Mouse (Mus musculus) limb, embryonic 11.5 days (tissue): ENCODE results near the gene Hhat. TPM values are rescaled to one million over a fixed set of nuclear protein-coding genes. Genes with fewer than 3 reads are reported as not detected.

Experiments
- ATAC-seq: fragments of 200-750 bp; cut with Nextera tagmentation; 2 replicates; pipeline ENCODE4 v1.8.0; 2017; ENCODE audit warnings: low read depth; ENCODE audit not compliant: insufficient number of reproducible peaks, low FRiP score, low TSS enrichment
- DNase-seq: peaks from one replicate; pipeline ENCODE4 v3.0.0-alpha.2; 2015; ENCODE audit warnings: low spot score
- H3K27ac ChIP-seq: fragments of 300-500 bp; sonication (generic); replicated peaks from 2 replicates; pipeline ENCODE4 v1.5.1; 2014; ENCODE audit warnings: low read depth, mild to moderate bottlenecking, low read length
- H3K27me3 ChIP-seq: fragments of 300-500 bp; sonication (generic); 2 replicates; pipeline ENCODE4 v1.6.1; 2014; ENCODE audit warnings: mild to moderate bottlenecking, low read length, mixed read lengths; ENCODE audit not compliant: control insufficient read depth, insufficient read depth
- H3K36me3 ChIP-seq: fragments of 300-500 bp; sonication (generic); 2 replicates; pipeline ENCODE4 v1.6.1; 2014; ENCODE audit warnings: mild to moderate bottlenecking, low read length, moderate library complexity, mixed read lengths; ENCODE audit not compliant: control insufficient read depth, insufficient read depth
- H3K4me1 ChIP-seq: fragments of 300-500 bp; sonication (generic); 2 replicates; pipeline ENCODE4 v1.6.1; 2014; ENCODE audit warnings: low read length, mixed read lengths; ENCODE audit not compliant: control insufficient read depth, insufficient read depth
- H3K4me2 ChIP-seq: fragments of 300-500 bp; sonication (generic); 2 replicates; pipeline ENCODE4 v1.6.1; 2014; ENCODE audit warnings: low read depth, mild to moderate bottlenecking, moderate library complexity; ENCODE audit not compliant: severe bottlenecking
- H3K4me3 ChIP-seq: fragments of 300-500 bp; sonication (generic); 2 replicates; pipeline ENCODE4 v1.5.1; 2014; ENCODE audit warnings: low read depth, low read length
- H3K9ac ChIP-seq: fragments of 300-500 bp; sonication (generic); 2 replicates; pipeline ENCODE4 v1.6.1; 2014; ENCODE audit warnings: mild to moderate bottlenecking, low read length
- H3K9me3 ChIP-seq: fragments of 300-500 bp; sonication (generic); 2 replicates; pipeline ENCODE4 v1.6.1; 2016; ENCODE audit warnings: low read length; ENCODE audit not compliant: control insufficient read depth
- WGBS: fragments of 180-500 bp; shearing (Covaris S2); extraction: QIAGEN DNeasy Blood & Tissue Kit; methylation state at CpG from one replicate; pipeline ENCODE4 v1.1.7; 2014; 5-methylcytosine and 5-hydroxymethylcytosine counted together
- polyA plus RNA-seq: library from polyadenylated mRNA; unstranded; fragments of >200 nt; fragmentation: Nextera tagmentation; extraction: Ambion mirVana; gene quantifications from 2 replicates; pipeline ENCODE4 v1.2.1, GENCODE M21; 2014

Gene Hhat
- polyA plus RNA-seq, 1 experiment from 2014 or later = 16.6 TPM

DNA sequence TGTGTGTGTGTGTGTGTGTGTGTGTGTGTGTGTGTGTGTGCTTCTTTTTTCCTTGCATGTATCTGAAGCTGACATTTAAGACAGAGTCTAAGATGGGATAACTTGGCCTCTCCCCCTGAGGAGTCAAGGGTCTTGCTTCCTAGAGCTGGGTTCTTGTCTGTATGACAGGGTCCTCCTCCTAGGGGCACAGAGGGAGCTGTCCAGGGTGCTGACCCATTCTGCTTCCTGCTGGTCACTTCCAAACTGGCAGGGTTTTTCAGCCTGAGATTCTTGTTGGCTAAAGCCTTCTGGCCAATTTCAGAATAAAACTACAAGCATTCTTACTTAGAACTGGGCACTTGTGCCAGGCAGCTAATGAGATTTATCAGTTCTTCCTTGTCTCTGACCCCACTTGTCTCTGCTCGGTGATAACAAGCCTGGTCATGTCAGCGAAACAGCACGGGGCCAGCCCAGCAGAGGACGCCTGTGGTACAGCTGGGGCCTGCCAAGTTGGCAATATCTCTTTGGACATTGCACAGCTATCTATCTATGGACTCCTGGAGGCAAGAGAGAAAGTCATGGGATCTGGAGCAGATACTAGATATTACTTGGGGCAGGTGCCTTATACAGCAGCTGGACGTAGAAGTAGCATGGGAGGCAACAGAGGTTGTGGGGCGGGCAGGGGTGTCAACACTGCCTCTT lies 313.4 kb downstream of the Hhat start:
- Histone ChIP-seq H3K4me1 (0 out of 2 replicates have a peak, but pooled peaks cover 6% of the 10 kb centered on the region), H3K9me3 (no peaks in the 10 kb centered on the region), H3K27me3 (no peaks in the 10 kb centered on the region), H3K4me3 (no peak overlapping the region), H3K9ac (no peak overlapping the region), H3K27ac (no peak overlapping the region), H3K36me3 (no peaks in the 10 kb centered on the region), H3K4me2 (no peak overlapping the region)
- 84% methylated on average over 6 of the region's 6 CpGs for WGBS
- peak; percentile 90 for DNase-seq
- no peak for ATAC-seq

DNA sequence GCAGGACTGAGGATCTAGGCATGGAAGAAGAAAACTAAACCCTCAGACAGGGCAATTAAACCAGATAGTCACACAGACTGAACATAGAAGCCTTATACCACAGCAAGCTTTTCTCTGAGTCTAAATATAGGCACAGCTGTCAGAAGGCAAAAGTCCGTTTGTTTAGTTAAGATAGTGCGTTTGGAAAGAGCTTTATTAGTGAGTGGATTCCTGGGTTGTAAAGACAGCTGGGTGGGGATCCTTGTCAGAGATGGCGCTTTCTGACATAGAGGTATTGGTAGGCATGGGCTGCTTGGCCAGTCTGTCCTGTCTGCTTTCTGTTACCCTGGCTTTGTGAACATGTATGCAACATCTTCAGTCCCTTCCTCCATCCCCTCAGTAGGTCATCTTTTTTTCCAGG lies 314.0 kb downstream of the Hhat start:
- Histone ChIP-seq H3K9me3 (no peaks in the 10 kb centered on the region), H3K27ac (no peak overlapping the region), H3K27me3 (no peaks in the 10 kb centered on the region), H3K4me3 (no peak overlapping the region), H3K36me3 (no peaks in the 10 kb centered on the region), H3K9ac (no peak overlapping the region), H3K4me2 (no peak overlapping the region), H3K4me1 (0 out of 2 replicates have a peak, but pooled peaks cover 6% of the 10 kb centered on the region)
- no peak for ATAC-seq
- WGBS = 66% methylated on average over 3 of the region's 3 CpGs
- DNase-seq = no peak

GRCm38 (mm10) chr1:192454981-192455380 lies 316.0 kb downstream of the Hhat start:
- ATAC-seq (no peak), DNase-seq (no peak)
- Histone ChIP-seq H3K9ac (no peak overlapping the region), H3K27ac (no peak overlapping the region), H3K9me3 (no peaks in the 10 kb centered on the region), H3K4me1 (0 out of 2 replicates have a peak, but pooled peaks cover 6% of the 10 kb centered on the region), H3K36me3 (no peaks in the 10 kb centered on the region), H3K4me3 (no peak overlapping the region), H3K4me2 (no peak overlapping the region), H3K27me3 (no peaks in the 10 kb centered on the region)
- 68% methylated on average over 4 of the region's 4 CpGs for WGBS

DNA sequence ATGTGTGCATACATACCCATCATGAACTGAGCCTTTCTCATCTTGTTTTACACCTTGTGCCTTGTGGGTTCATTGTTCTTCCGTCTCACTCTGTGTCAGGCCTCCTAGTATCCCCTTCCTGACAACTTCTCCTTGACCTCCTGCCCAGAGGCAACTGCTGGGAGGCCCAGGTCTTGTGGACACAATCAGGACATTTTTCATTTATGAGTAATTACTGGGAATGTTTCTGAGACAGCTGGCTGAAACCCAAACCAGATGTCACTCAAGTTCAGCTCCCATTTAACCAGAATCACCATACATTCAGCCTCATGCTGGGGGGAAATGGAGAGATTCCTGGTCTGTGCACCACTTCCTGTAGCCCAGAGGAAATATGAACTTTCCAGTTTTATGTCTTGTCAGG lies 316.5 kb downstream of the Hhat start:
- H3K4me1 ChIP-seq = 0 out of 2 replicates have a peak, but pooled peaks cover 6% of the 10 kb centered on the region
- H3K27me3 ChIP-seq = no peaks in the 10 kb centered on the region
- H3K27ac ChIP-seq = no peak overlapping the region
- no peaks in the 10 kb centered on the region for H3K9me3 ChIP-seq
- H3K9ac ChIP-seq = no peak overlapping the region
- DNase-seq (no peak), ATAC-seq (no peak)
- H3K4me2 ChIP-seq = no peak overlapping the region
- no peak overlapping the region for H3K4me3 ChIP-seq
- no peaks in the 10 kb centered on the region for H3K36me3 ChIP-seq
- 10% methylated on average over 1 of the region's 1 CpGs for WGBS

DNA sequence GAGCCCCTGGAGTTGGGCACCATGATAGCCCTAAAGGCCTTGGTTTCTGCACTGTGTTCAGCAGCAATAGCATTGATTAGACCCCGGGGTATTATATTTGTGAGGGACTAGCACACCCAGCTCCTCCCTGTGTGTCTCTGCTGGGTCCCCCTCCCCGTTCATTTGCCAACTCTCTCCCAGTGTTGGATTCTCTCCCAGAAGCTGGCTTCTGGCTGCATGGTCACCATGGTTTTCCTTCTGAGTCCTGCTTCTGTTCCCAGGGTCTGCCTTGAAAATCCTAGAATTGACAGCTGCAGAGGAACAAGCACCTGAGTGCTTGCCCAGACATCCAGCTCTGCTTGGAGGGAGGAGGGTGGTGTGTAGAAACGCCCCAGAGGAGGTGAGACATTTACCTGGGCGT lies 319.3 kb downstream of the Hhat start:
- H3K36me3 ChIP-seq = no peaks in the 10 kb centered on the region
- H3K4me3 ChIP-seq = no peak overlapping the region
- no peak for ATAC-seq
- DNase-seq = no peak
- H3K9me3 ChIP-seq = no peaks in the 10 kb centered on the region
- H3K27me3 ChIP-seq = no peaks in the 10 kb centered on the region
- no peak overlapping the region for H3K27ac ChIP-seq
- no peak overlapping the region for H3K4me2 ChIP-seq
- 0 out of 2 replicates have a peak, but pooled peaks cover 6% of the 10 kb centered on the region for H3K4me1 ChIP-seq
- 62% methylated on average over 4 of the region's 4 CpGs for WGBS
- H3K9ac ChIP-seq = no peak overlapping the region

- Histone ChIP-seq H3K9me3 (no peaks in the 10 kb centered on the region), H3K4me1 (0 out of 2 replicates have a peak, but pooled peaks cover 6% of the 10 kb centered on the region), H3K36me3 (no peaks in the 10 kb centered on the region), H3K4me2 (no peak overlapping the region), H3K27me3 (no peaks in the 10 kb centered on the region), H3K9ac (no peak overlapping the region), H3K4me3 (no peak overlapping the region), H3K27ac (no peak overlapping the region)
- DNase-seq (no peak), ATAC-seq (no peak)
These were observed 320.6 kb downstream of the Hhat start for GRCm38 (mm10) chr1:192450425-192450824.

DNA sequence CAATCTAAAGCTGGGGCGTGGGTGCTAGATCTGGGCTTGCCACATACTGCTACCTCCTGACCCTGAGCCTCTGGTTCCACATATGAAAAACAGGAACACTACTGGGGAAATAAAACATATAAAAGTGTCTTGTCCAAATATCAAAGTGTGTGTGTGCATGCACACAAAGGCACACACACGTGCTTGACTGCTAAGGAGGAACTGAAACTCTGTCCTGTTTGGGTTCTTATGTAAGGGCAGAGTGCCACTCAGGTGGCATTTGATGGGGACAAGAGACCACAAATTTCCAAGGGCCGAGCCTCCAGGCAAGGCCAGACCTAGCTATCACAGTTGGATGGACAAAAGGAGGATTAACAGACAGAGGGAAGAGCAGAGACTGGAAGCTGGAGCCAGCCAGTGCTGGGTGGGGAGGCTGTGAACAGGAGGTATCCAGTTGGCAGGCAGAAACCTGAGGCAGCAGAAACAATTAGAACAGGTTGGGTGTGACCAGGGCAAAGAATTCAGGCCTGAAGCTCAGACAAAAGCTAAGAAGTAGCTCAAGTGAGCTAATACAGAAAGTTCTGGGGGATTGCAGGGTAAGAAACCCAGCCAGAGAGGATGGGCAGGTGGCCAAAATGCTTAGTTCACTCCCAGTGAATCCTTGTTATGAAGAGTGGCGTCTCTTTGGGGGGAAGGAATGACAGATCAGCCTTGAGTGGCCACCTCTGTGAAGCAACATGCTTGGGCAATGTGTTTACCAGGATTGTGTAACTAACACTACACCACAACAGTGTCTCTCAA lies 321.3 kb downstream of the Hhat start:
- DNase-seq (no peak), ATAC-seq (no peak)
- no peak overlapping the region for H3K27ac ChIP-seq

GRCm38 (mm10) chr1:192448512-192448911 lies 322.5 kb downstream of the Hhat start:
- H3K36me3 ChIP-seq = no peaks in the 10 kb centered on the region
- H3K27me3 ChIP-seq = no peaks in the 10 kb centered on the region
- no peak overlapping the region for H3K27ac ChIP-seq
- no peak for ATAC-seq
- H3K4me1 ChIP-seq = no peaks in the 10 kb centered on the region
- no peak overlapping the region for H3K9ac ChIP-seq
- 98% methylated on average over 1 of the region's 1 CpGs for WGBS
- DNase-seq = no peak
- no peak overlapping the region for H3K4me2 ChIP-seq
- H3K9me3 ChIP-seq = no peaks in the 10 kb centered on the region
- H3K4me3 ChIP-seq = no peak overlapping the region

More for the DNA sequence above, 321.3 kb downstream of the Hhat start:
- Histone ChIP-seq H3K4me2 (no peak overlapping the region), H3K9ac (no peak overlapping the region), H3K4me1 (0 out of 2 replicates have a peak, but pooled peaks cover 6% of the 10 kb centered on the region), H3K27me3 (no peaks in the 10 kb centered on the region), H3K4me3 (no peak overlapping the region), H3K9me3 (no peaks in the 10 kb centered on the region), H3K36me3 (no peaks in the 10 kb centered on the region)
- WGBS = 70% methylated on average over 4 of the region's 4 CpGs
